Mouse (Mus musculus) midbrain, embryonic 12.5 days (tissue): ENCODE results near the gene Palm. TPM values are rescaled to one million over a fixed set of nuclear protein-coding genes. Genes with fewer than 3 reads are reported as not detected.

Source experiments
- ATAC-seq: fragments of 200-750 bp; cut with Nextera tagmentation; 2 replicates; pipeline ENCODE4 v1.8.0; 2017; ENCODE audit warnings: low read depth, moderate TSS enrichment, moderate library complexity; ENCODE audit not compliant: low FRiP score
- H3K27ac ChIP-seq: fragments of 300-500 bp; sonication (generic); replicated peaks from 2 replicates; pipeline ENCODE4 v1.5.1; 2016; ENCODE audit warnings: mild to moderate bottlenecking
- H3K27me3 ChIP-seq: fragments of 300-500 bp; sonication (generic); 2 replicates; pipeline ENCODE4 v1.6.1; 2016; ENCODE audit warnings: mild to moderate bottlenecking
- H3K36me3 ChIP-seq: fragments of 300-500 bp; sonication (generic); 2 replicates; pipeline ENCODE4 v1.6.1; 2016
- H3K4me1 ChIP-seq: fragments of 300-500 bp; sonication (generic); 2 replicates; pipeline ENCODE4 v1.6.1; 2016
- H3K4me2 ChIP-seq: fragments of 300-500 bp; sonication (generic); replicated peaks from 2 replicates; pipeline ENCODE4 v1.6.1; 2016; ENCODE audit warnings: mild to moderate bottlenecking, moderate library complexity
- H3K4me3 ChIP-seq: fragments of 300-500 bp; sonication (generic); 2 replicates; pipeline ENCODE4 v1.5.1; 2016; ENCODE audit warnings: mild to moderate bottlenecking
- H3K9ac ChIP-seq: fragments of 300-500 bp; sonication (generic); replicated peaks from 2 replicates; pipeline ENCODE4 v1.6.1; 2016; ENCODE audit warnings: mild to moderate bottlenecking, moderate library complexity
- H3K9me3 ChIP-seq: fragments of 300-500 bp; sonication (generic); 2 replicates; pipeline ENCODE4 v1.6.1; 2016; ENCODE audit warnings: mild to moderate bottlenecking
- WGBS: fragments of 180-500 bp; shearing (Covaris S2); methylation state at CpG from one replicate; pipeline ENCODE4 v1.1.7; 2016; 5-methylcytosine and 5-hydroxymethylcytosine counted together
- polyA plus RNA-seq: library from polyadenylated mRNA; unstranded; fragments of >200 nt; fragmentation: Nextera tagmentation; extraction: Ambion mirVana; gene quantifications from 2 replicates; pipeline ENCODE4 v1.2.1, GENCODE M21; 2016

Gene Palm
- polyA plus RNA-seq, 1 experiment from 2014 or later: 204 TPM

GRCm38 (mm10) chr10:79789581-79789980 is 3.8 kb upstream of the Palm start:
- Histone ChIP-seq H3K27me3 (peaks cover 7% of the 10 kb centered on the region), H3K36me3 (no peaks in the 10 kb centered on the region), H3K4me2 (no peak overlapping the region), H3K9ac (no peak overlapping the region), H3K4me3 (no peak overlapping the region), H3K4me1 (peaks cover 9% of the 10 kb centered on the region), H3K27ac (no peak overlapping the region), H3K9me3 (no peaks in the 10 kb centered on the region)
- ATAC-seq: no peak
- WGBS: 63% methylated on average over 2 of the region's 2 CpGs

- H3K9me3 ChIP-seq: no peaks in the 10 kb centered on the region
- ATAC-seq: no peak
- no peak within 1 kb of the TSS for H3K4me3 ChIP-seq
- H3K9ac ChIP-seq: no peak within 1 kb of the TSS
- WGBS: 85% methylated on average over 4 of the region's 4 CpGs
- no peak within 1 kb of the TSS for H3K27ac ChIP-seq
- no peaks in the 10 kb centered on the region for H3K27me3 ChIP-seq
- H3K36me3 ChIP-seq: no peaks in the 10 kb centered on the region; the same call in 1 of the 2 replicates
- peaks cover 17% of the 10 kb centered on the region for H3K4me1 ChIP-seq
- H3K4me2 ChIP-seq: no peak within 1 kb of the TSS
Measured at GRCm38 (mm10) chr10:79790861-79791260, 2.5 kb upstream of the Palm start, which contains the start of gene Prss57. Prss57 (minus strand) TSS chr10:79790961.

DNA sequence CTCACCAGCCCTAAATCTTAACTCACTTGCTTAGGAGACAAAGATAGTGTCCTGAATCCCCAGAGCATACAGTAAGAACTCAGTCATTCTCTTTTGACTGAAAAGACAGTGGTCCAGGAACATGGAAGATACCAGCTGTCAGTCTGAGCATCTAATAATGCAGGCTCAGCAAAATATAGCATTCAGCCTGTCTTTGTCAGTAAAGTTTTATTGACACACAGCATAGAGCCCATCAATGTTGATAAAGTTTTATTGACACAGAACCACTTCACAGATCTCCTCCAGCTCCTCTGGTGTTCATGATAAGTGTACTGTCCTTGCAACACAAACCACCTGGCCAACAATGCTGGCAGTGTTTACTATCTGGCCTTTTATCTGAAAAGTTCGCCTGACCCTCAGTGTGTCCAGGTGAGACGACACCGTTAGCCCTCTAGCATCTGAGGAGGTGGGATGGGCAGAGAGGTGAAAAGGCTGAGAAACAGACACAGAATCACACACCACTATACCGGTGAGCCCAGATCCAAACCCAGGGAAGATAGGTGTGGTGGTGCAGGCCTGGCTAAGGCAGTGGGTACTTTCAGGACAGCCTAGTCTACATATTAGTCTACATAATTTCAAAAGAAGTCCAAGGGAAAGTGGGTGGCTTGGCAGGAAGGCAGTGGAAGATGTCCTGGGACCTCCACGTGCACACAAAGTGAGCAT is 882 bp upstream of the Palm start:
- no peaks in the 10 kb centered on the region for H3K9me3 ChIP-seq
- H3K27ac ChIP-seq: no peak overlapping the region
- no peaks in the 10 kb centered on the region for H3K27me3 ChIP-seq
- peaks cover 27% of the 10 kb centered on the region for H3K4me1 ChIP-seq
- H3K9ac ChIP-seq: no peak overlapping the region
- no peaks in the 10 kb centered on the region; the same call in 1 of the 2 replicates for H3K36me3 ChIP-seq
- 83% methylated on average over 5 of the region's 5 CpGs for WGBS
- H3K4me3 ChIP-seq: no peak overlapping the region
- no peak overlapping the region for H3K4me2 ChIP-seq
- no peak for ATAC-seq

DNA sequence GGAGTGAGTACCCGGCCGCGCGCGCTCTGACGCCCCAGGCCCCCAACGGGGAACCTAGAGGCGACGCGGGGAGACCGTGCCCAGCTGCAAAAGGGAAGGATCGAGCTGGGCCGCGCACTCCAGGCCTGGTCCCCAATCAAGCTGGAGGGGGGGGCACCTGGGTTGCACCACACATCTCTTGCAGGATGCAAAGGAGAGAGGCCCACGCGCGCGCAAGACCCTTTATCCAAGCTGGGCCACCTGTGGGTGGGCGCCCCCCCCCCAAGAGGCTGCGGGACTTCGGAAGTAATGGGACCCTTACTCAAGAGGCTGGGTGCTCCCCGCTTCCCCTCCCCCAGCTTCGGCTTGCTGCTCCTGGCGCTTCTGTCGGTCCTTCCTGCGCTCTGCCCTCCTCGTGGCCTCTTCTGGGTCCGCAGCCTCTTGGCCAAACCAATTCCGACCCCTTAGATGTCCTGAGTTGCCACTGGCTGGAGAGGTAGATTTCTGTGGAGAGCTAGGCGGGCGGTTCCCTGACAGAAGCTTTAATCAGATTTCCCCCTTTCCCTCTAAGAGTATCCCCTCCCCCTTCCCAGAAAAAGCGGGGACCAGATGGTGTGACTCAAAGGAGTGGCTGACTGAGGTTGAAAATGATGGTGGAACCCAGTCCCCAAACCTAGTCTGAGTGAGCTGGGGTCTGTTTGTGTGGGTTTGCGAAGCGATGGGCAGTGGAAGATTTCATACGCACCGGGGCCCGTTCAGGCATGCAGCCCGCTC is 542 bp downstream of the Palm start:
- no peaks in the 10 kb centered on the region for H3K27me3 ChIP-seq
- no peaks in the 10 kb centered on the region for H3K9me3 ChIP-seq
- H3K36me3 ChIP-seq: no peaks in the 10 kb centered on the region; the same call in 1 of the 2 replicates
- peak overlapping the region; percentile 94 for H3K9ac ChIP-seq
- H3K4me2 ChIP-seq: peak overlapping the region; percentile 68
- peak overlapping the region; percentile 82 for H3K4me3 ChIP-seq
- H3K27ac ChIP-seq: peak overlapping the region; percentile 87
- WGBS: under 1% methylated on average over 38 of the region's 38 CpGs
- ATAC-seq: peak; percentile 58
- peaks cover 37% of the 10 kb centered on the region for H3K4me1 ChIP-seq

DNA sequence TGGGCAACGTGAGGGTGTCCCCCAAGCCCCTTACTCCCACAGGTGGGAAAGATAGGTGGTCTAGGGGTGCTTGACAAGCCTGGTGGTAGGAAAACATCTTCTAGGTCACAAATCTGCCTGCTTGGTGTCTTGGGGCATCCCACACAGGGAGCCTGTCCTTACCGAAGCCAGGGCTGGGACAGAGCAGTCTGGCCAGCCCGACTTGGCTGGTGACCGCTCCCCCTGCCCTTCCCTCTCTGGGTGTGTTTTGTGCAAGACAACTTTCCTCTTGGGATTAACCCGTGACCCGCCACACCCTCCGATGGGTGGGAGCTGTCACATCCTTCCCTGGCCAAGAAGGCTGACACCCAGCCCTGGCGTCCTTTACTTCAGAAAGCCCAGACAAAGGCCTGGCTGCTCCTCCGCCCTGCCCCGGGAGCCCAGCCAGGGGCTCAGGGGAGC is 1.1 kb downstream of the Palm start:
- H3K4me3 ChIP-seq: peak overlapping the region; percentile 82
- H3K9ac ChIP-seq: peak overlapping the region; percentile 94
- peaks cover 37% of the 10 kb centered on the region for H3K4me1 ChIP-seq
- H3K36me3 ChIP-seq: no peaks in the 10 kb centered on the region; the same call in 1 of the 2 replicates
- H3K9me3 ChIP-seq: no peaks in the 10 kb centered on the region
- WGBS: 3% methylated on average over 10 of the region's 10 CpGs
- peak overlapping the region; percentile 68 for H3K4me2 ChIP-seq
- no peaks in the 10 kb centered on the region for H3K27me3 ChIP-seq
- H3K27ac ChIP-seq: peak overlapping the region; percentile 87
- ATAC-seq: peak; percentile 50

DNA sequence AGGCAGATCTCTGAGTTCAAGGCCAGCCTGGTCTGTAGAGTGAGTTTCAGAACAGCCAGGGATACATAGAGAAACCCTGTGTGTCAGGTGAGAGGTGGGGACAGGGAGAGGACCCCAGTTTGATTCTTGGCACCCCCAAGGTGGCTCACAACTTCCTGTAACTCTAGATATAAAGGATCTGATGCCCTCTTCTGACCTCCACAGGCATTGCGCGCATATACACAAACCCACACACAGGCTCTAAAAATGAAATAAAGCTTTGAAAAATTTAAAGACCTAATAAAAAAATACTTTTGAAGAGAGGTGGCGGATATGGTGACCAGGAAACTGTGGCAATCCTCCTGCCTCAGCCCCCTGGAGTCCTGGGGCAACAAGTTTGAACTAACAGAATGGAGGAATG is 2.5 kb downstream of the Palm start:
- Histone ChIP-seq H3K27me3 (no peaks in the 10 kb centered on the region), H3K4me3 (no peak overlapping the region), H3K36me3 (no peaks in the 10 kb centered on the region; the same call in 1 of the 2 replicates), H3K4me1 (peaks cover 44% of the 10 kb centered on the region), H3K4me2 (no peak overlapping the region), H3K9ac (no peak overlapping the region), H3K27ac (no peak overlapping the region), H3K9me3 (no peaks in the 10 kb centered on the region)
- no peak for ATAC-seq
- 99% methylated on average over 3 of the region's 3 CpGs for WGBS

DNA sequence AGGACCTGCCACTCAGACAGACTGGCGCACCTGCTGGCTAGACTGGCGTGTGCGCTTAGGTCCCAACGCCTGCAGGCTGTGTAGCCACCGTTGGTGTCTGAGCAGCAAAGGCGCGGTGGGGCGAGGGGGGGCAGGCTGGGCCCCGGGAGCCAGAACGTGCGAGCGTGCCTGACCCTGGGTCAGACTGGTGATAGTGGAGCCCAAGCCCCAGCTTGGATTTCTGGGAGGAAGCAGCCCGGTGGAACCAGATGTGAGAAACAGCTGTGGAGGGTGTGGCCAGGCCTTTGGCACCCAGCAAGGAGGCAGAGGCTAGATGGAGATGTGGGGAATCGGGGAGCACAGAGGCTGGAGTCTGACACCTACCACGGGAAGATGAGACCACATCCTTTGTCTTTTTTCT is 4.0 kb downstream of the Palm start:
- Histone ChIP-seq H3K9ac (no peak overlapping the region), H3K27me3 (no peaks in the 10 kb centered on the region), H3K4me2 (peak overlapping the region; percentile 31), H3K9me3 (no peaks in the 10 kb centered on the region), H3K27ac (no peak overlapping the region; the same call in 1 of the 2 replicates), H3K4me1 (peaks cover 56% of the 10 kb centered on the region), H3K36me3 (no peaks in the 10 kb centered on the region; the same call in 1 of the 2 replicates), H3K4me3 (peak overlapping the region; percentile 18; the same call in 1 of the 2 replicates)
- WGBS: 56% methylated on average over 15 of the region's 15 CpGs
- ATAC-seq: no peak

GRCm38 (mm10) chr10:79798289-79798928 is 5.0 kb downstream of the Palm start:
- Histone ChIP-seq H3K9ac (no peak overlapping the region), H3K27me3 (no peaks in the 10 kb centered on the region), H3K9me3 (no peaks in the 10 kb centered on the region), H3K4me3 (no peak overlapping the region), H3K27ac (0 out of 2 replicates have a peak overlapping the region, but pooled peaks have one; percentile 30), H3K4me2 (no peak overlapping the region), H3K36me3 (no peaks in the 10 kb centered on the region; the same call in 1 of the 2 replicates), H3K4me1 (peaks cover 62% of the 10 kb centered on the region)
- no peak for ATAC-seq
- 87% methylated on average over 12 of the region's 12 CpGs for WGBS

DNA sequence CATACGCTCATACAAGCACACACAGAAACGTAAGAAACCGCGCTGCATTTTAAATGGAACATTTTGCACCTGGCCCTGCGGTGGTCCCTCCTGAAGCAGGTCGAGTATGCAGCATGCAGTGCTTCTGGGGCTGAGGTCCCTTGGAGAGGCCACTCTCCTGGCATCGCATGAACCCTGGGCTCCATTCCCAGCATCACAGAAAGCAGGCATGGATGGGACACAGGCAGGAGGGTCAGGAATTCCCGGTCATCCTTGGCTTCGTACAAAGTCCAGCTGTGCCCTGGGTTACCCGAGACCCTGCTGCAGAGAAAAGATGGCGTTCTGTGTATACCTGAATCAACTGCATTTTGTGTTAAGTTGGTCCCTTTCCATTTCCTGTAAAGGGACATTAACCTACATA is 7.1 kb downstream of the Palm start:
- H3K4me3 ChIP-seq: no peak overlapping the region
- ATAC-seq: no peak
- peak overlapping the region; percentile 96 for H3K27ac ChIP-seq
- no peaks in the 10 kb centered on the region; the same call in 1 of the 2 replicates for H3K36me3 ChIP-seq
- no peak overlapping the region for H3K4me2 ChIP-seq
- 0 out of 2 replicates have a peak overlapping the region, but pooled peaks have one; percentile 6 for H3K9ac ChIP-seq
- no peaks in the 10 kb centered on the region for H3K9me3 ChIP-seq
- WGBS: 89% methylated on average over 11 of the region's 11 CpGs
- peaks cover 70% of the 10 kb centered on the region for H3K4me1 ChIP-seq
- H3K27me3 ChIP-seq: no peaks in the 10 kb centered on the region

DNA sequence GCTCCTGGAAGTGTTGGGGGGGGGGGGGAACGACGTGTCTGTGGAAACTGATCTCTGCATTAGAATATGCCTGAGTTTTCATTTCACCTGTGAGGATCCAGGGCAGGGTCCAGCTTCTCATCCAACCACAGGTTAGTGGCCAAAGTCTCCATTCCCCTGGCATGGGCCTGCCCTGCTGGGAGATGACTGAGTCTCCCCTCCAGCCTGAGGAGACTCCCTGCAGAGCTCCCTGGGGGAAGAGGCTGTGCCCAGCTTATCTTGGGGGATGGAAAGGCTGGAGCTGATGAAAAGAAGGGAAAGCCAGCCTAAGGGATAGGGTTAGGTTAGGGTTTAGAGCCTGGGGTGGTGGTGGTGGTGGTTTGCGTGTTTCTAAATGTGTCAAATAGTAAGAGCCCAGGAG is 8.5 kb downstream of the Palm start:
- Histone ChIP-seq H3K4me2 (peak overlapping the region; percentile 19), H3K9ac (peak overlapping the region; percentile 41; the same call in 1 of the 2 replicates), H3K27ac (peak overlapping the region; percentile 96), H3K4me1 (peaks cover 79% of the 10 kb centered on the region), H3K27me3 (no peaks in the 10 kb centered on the region), H3K36me3 (peaks cover 4% of the 10 kb centered on the region; the same call in 1 of the 2 replicates), H3K9me3 (no peaks in the 10 kb centered on the region), H3K4me3 (no peak overlapping the region)
- no peak for ATAC-seq
- 17% methylated on average over 3 of the region's 3 CpGs for WGBS

DNA sequence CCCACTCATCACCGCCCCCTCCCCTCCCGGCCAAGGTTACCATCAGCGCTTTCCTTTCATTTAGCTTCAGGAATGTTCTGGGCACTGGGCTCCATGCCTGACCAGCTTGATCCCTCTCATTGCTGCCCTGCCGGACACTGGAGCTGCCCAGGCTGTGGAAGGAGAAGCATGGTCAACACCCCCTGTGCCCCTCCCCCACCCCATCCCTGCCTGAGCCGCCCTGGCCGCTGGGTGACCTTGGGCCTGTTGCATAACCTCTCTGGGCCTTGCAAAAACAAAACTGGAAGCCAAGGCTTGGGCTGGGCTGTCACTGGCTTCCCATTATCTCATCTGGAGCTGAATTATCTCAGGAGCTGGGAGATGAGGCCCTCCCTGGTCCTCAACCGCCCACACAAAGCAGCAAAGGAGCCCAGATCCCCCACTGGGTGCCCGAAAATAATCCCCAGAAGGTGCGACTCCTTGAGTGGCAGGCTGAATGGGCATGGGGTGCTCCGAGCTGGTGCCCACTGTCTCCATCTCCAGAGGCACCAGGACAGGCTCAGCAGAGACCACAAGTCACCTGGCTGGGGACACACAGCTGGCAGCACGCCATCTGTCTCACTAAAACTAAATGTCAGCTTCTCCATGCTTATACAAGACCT is 9.1 kb downstream of the Palm start:
- Histone ChIP-seq H3K9ac (peak overlapping the region; percentile 41; the same call in 1 of the 2 replicates), H3K27me3 (no peaks in the 10 kb centered on the region), H3K4me1 (peaks cover 79% of the 10 kb centered on the region), H3K36me3 (peaks cover 10% of the 10 kb centered on the region), H3K4me2 (peak overlapping the region; percentile 19), H3K9me3 (no peaks in the 10 kb centered on the region), H3K4me3 (no peak overlapping the region), H3K27ac (peak overlapping the region; percentile 96)
- 23% methylated on average over 11 of the region's 11 CpGs for WGBS
- ATAC-seq: no peak
